Mouse (Mus musculus) limb, embryonic 15.5 days (tissue): ENCODE measurements around the gene Dapk2. TPM values are rescaled to one million over a fixed set of nuclear protein-coding genes. Genes with fewer than 3 reads are reported as not detected.

ENCODE experiments used
- ATAC-seq: fragments of 200-750 bp; cut with Nextera tagmentation; 2 replicates; pipeline ENCODE4 v1.8.0; 2017; ENCODE audit warnings: low read depth, moderate TSS enrichment; ENCODE audit not compliant: insufficient number of reproducible peaks, low FRiP score, low TSS enrichment
- H3K27ac ChIP-seq: fragments of 300-500 bp; sonication (generic); 2 replicates; pipeline ENCODE4 v1.5.1; 2015; ENCODE audit warnings: moderate library complexity, mild to moderate bottlenecking, inconsistent platforms
- H3K27me3 ChIP-seq: fragments of 300-500 bp; sonication (generic); 2 replicates; pipeline ENCODE4 v1.6.1; 2015; ENCODE audit warnings: inconsistent platforms
- H3K36me3 ChIP-seq: fragments of 300-500 bp; sonication (generic); 2 replicates; pipeline ENCODE4 v1.6.1; 2015; ENCODE audit warnings: inconsistent platforms
- H3K4me1 ChIP-seq: fragments of 300-500 bp; sonication (generic); 2 replicates; pipeline ENCODE4 v1.6.1; 2015; ENCODE audit warnings: inconsistent platforms
- H3K4me2 ChIP-seq: fragments of 300-500 bp; sonication (generic); 2 replicates; pipeline ENCODE4 v1.6.1; 2015; ENCODE audit warnings: mild to moderate bottlenecking, inconsistent platforms
- H3K4me3 ChIP-seq: fragments of 300-500 bp; sonication (generic); 2 replicates; pipeline ENCODE4 v1.5.1; 2015; ENCODE audit warnings: mild to moderate bottlenecking, inconsistent platforms
- H3K9ac ChIP-seq: fragments of 300-500 bp; sonication (generic); 2 replicates; pipeline ENCODE4 v1.6.1; 2015; ENCODE audit warnings: inconsistent platforms
- H3K9me3 ChIP-seq: fragments of 300-500 bp; sonication (generic); 2 replicates; pipeline ENCODE4 v1.6.1; 2016; ENCODE audit warnings: inconsistent platforms
- WGBS: fragments of 180-500 bp; shearing (Covaris S2); methylation state at CpG from one replicate; pipeline ENCODE4 v1.1.7; 2015; 5-methylcytosine and 5-hydroxymethylcytosine counted together
- polyA plus RNA-seq: library from polyadenylated mRNA; unstranded; fragments of >200 nt; fragmentation: Nextera tagmentation; extraction: Ambion mirVana; gene quantifications from 2 replicates; pipeline ENCODE4 v1.2.1, GENCODE M21; 2015

The Dapk2 gene
- polyA plus RNA-seq, 1 experiment from 2014 or later, result 4.6 TPM

DNA sequence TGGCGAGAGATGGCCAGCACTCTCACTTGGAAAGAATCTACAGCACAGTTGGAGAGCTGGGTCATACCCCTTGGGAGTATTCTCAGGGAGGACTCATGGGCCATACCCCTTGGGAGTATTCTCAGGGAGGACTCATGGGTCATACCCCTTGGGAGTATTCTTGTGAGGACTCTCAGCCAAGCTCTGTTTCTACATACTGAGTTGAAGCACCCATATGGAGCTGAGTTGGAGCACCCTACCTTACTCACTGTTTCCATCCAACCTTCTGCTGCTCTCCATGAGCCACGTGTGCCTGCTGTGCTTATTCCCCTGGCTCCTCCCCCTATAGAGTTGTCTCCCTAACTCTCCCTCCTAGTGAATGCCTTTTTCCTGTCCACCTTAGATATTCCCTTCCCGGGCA, 148.4 kb downstream of the Dapk2 start:
- 72% methylated on average over 3 of the region's 3 CpGs for WGBS
- H3K4me3 ChIP-seq, result no peak overlapping the region

GRCm38 (mm10) chr9:66307341-66307740, 149.3 kb downstream of the Dapk2 start:
- Histone ChIP-seq H3K4me1 (peaks cover 8% of the 10 kb centered on the region), H3K36me3 (no peaks in the 10 kb centered on the region), H3K9me3 (no peaks in the 10 kb centered on the region), H3K9ac (no peak overlapping the region), H3K4me3 (no peak overlapping the region), H3K4me2 (no peak overlapping the region), H3K27ac (no peak overlapping the region), H3K27me3 (no peaks in the 10 kb centered on the region)
- 27% methylated on average over 2 of the region's 2 CpGs for WGBS
- ATAC-seq, result no peak

More for the DNA sequence above, 148.4 kb downstream of the Dapk2 start:
- no peaks in the 10 kb centered on the region for H3K27me3 ChIP-seq
- H3K4me2 ChIP-seq, result no peak overlapping the region
- no peaks in the 10 kb centered on the region for H3K36me3 ChIP-seq
- ATAC-seq, result no peak
- H3K9ac ChIP-seq, result no peak overlapping the region
- H3K9me3 ChIP-seq, result no peaks in the 10 kb centered on the region
- H3K4me1 ChIP-seq, result peaks cover 8% of the 10 kb centered on the region
- H3K27ac ChIP-seq, result no peak overlapping the region

GRCm38 (mm10) chr9:66308741-66309140, 150.7 kb downstream of the Dapk2 start:
- no peak for ATAC-seq
- no peak overlapping the region for H3K4me3 ChIP-seq
- peaks cover 8% of the 10 kb centered on the region for H3K4me1 ChIP-seq
- no peaks in the 10 kb centered on the region for H3K36me3 ChIP-seq
- no peak overlapping the region for H3K4me2 ChIP-seq
- H3K27me3 ChIP-seq, result no peaks in the 10 kb centered on the region
- H3K9me3 ChIP-seq, result no peaks in the 10 kb centered on the region
- 79% methylated on average over 4 of the region's 4 CpGs for WGBS
- no peak overlapping the region for H3K27ac ChIP-seq
- H3K9ac ChIP-seq, result no peak overlapping the region

DNA sequence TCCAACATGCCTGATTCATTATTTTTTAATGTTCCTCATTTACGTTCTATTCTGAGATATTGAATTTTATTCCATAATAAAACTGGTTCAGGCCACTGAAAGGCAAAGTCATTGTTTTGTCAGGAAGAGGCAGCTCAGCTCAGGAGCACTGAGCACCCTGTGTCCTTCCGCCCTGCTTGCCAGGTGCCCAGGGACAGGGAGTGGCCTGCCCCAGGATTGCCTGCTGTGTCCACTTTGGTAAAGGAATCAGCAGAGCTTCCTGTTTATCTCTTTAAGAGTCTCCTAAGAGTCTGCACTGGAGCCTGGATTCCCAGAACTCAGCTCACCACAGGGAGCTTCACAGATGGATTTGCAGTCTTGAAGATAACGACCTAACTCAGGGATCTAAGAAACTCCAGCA, 153.4 kb downstream of the Dapk2 start:
- ATAC-seq, result no peak
- no peak overlapping the region for H3K4me2 ChIP-seq
- H3K4me1 ChIP-seq, result no peaks in the 10 kb centered on the region
- no peak overlapping the region for H3K9ac ChIP-seq
- no peaks in the 10 kb centered on the region for H3K27me3 ChIP-seq
- no peaks in the 10 kb centered on the region for H3K36me3 ChIP-seq
- no peak overlapping the region for H3K4me3 ChIP-seq
- no peak overlapping the region for H3K27ac ChIP-seq
- WGBS, result 28% methylated on average over 3 of the region's 3 CpGs
- H3K9me3 ChIP-seq, result no peaks in the 10 kb centered on the region

DNA sequence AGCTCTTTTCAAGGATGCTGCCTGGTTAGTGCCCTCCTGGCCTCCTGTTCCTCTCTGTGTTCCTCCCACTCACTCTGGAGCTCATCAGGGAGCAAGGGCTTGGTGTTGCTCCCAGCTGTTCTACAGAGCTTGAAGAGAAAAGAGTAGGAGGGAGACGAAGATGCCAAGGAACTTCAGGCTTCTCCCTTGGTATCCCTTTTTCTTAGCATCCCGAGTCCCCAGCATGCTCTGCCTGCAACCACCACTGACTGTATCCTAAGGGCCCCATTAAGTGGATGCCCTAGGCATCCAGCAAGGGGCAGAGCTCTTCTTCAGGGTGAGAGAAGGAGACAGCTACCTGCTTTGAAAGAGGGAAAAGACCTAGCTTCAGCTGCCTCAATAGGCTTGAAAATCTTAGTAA, 158.6 kb downstream of the Dapk2 start:
- Histone ChIP-seq H3K4me2 (no peak overlapping the region), H3K4me3 (no peak overlapping the region), H3K36me3 (no peaks in the 10 kb centered on the region), H3K4me1 (no peaks in the 10 kb centered on the region), H3K27me3 (no peaks in the 10 kb centered on the region), H3K9ac (no peak overlapping the region), H3K27ac (no peak overlapping the region), H3K9me3 (no peaks in the 10 kb centered on the region)
- ATAC-seq, result no peak
- 75% methylated on average over 2 of the region's 2 CpGs for WGBS

Other genes starting within 250 kb of the Dapk2 start
- 34.9 and 35.7 TPM in 2 replicates for gene Trip4, start 249.4 kb upstream of the Dapk2 start, polyA plus RNA-seq
- gene Csnk1g1, start 249.3 kb upstream of the Dapk2 start, polyA plus RNA-seq, result 15.0 and 17.7 TPM in 2 replicates
- 775 and 785 TPM in 2 replicates for gene Ppib, start 98.0 kb upstream of the Dapk2 start, polyA plus RNA-seq
- gene Snx22, start 88.5 kb upstream of the Dapk2 start, polyA plus RNA-seq, result 2.7 and 4.5 TPM in 2 replicates
- gene Snx1, start 31.6 kb upstream of the Dapk2 start, polyA plus RNA-seq, result 115 and 128 TPM in 2 replicates
- 133 and 134 TPM in 2 replicates for gene Ciao2a, start 31.6 kb upstream of the Dapk2 start, polyA plus RNA-seq
- 16.9 and 19.0 TPM in 2 replicates for gene Herc1, start 192.2 kb downstream of the Dapk2 start, polyA plus RNA-seq